Mouse (Mus musculus) hindbrain, postnatal 0 days (tissue): ENCODE data around the gene Dpagt1. TPM values are rescaled to one million over a fixed set of nuclear protein-coding genes. Genes with fewer than 3 reads are reported as not detected.
"Not testable (repeated sequence)": the region's sequence is repeated elsewhere in the genome, so short reads cannot be mapped to it uniquely, and the experiment has no call there.

Experiments used
- ATAC-seq: fragments of 200-750 bp; cut with Nextera tagmentation; 2 replicates; pipeline ENCODE4 v1.8.0; 2017; ENCODE audit warnings: mild to moderate bottlenecking, moderate TSS enrichment, moderate library complexity
- DNase-seq: peaks from one replicate; pipeline ENCODE4 v3.0.0-alpha.2; 2015; ENCODE audit warnings: low spot score
- H3K27ac ChIP-seq: fragments of 300-500 bp; sonication (generic); 2 replicates; pipeline ENCODE4 v1.5.1; 2014; ENCODE audit warnings: mild to moderate bottlenecking
- H3K27me3 ChIP-seq: fragments of 300-500 bp; sonication (generic); 2 replicates; pipeline ENCODE4 v1.6.1; 2014; ENCODE audit warnings: low read length, mixed read lengths; ENCODE audit not compliant: insufficient read depth
- H3K36me3 ChIP-seq: fragments of 300-500 bp; sonication (generic); 2 replicates; pipeline ENCODE4 v1.6.1; 2014; ENCODE audit warnings: low read length, mixed read lengths; ENCODE audit not compliant: insufficient read depth
- H3K4me1 ChIP-seq: fragments of 300-500 bp; sonication (generic); 2 replicates; pipeline ENCODE4 v1.6.1; 2014; ENCODE audit warnings: antibody characterized with exemption, low read length, mixed read lengths; ENCODE audit not compliant: insufficient read depth
- H3K4me2 ChIP-seq: fragments of 300-500 bp; sonication (generic); 2 replicates; pipeline ENCODE4 v1.6.1; 2014; ENCODE audit warnings: low read depth, mild to moderate bottlenecking, low read length, moderate library complexity, mixed read lengths
- H3K4me3 ChIP-seq: fragments of 300-500 bp; sonication (generic); 2 replicates; pipeline ENCODE4 v1.5.1; 2014; ENCODE audit warnings: low read length
- H3K9ac ChIP-seq: fragments of 300-500 bp; sonication (generic); replicated peaks from 2 replicates; pipeline ENCODE4 v1.6.1; 2014; ENCODE audit warnings: mild to moderate bottlenecking, low read length, moderate library complexity, mixed read lengths
- H3K9me3 ChIP-seq: fragments of 300-500 bp; sonication (generic); 2 replicates; pipeline ENCODE4 v1.6.1; 2016; ENCODE audit warnings: low read length, mixed read lengths
- CTCF ChIP-seq: IDR thresholded peaks from 2 replicates; pipeline ENCODE4 v1.5.1; 2016; ENCODE audit warnings: antibody characterized with exemption, control low read depth, low read depth
- WGBS: fragments of 180-500 bp; shearing (Covaris S2); extraction: QIAGEN DNeasy Blood & Tissue Kit; methylation state at CpG from one replicate; pipeline ENCODE4 v1.1.7; 2014; 5-methylcytosine and 5-hydroxymethylcytosine counted together
- polyA plus RNA-seq: library from polyadenylated mRNA; unstranded; fragments of >200 nt; fragmentation: Nextera tagmentation; extraction: Ambion mirVana; gene quantifications from 2 replicates; pipeline ENCODE4 v1.2.1, GENCODE M21; 2015
- total RNA-seq: library from RNA; depleted of rRNA; stranded (reverse); fragments of >200 nt; gene quantifications from 2 replicates; pipeline ENCODE4 v1.2.3, GENCODE M21; 2014

Dpagt1 gene
- total and polyA plus RNA-seq, 2 experiments from 2014 or later, result 24.6 to 30.9 TPM

DNA sequence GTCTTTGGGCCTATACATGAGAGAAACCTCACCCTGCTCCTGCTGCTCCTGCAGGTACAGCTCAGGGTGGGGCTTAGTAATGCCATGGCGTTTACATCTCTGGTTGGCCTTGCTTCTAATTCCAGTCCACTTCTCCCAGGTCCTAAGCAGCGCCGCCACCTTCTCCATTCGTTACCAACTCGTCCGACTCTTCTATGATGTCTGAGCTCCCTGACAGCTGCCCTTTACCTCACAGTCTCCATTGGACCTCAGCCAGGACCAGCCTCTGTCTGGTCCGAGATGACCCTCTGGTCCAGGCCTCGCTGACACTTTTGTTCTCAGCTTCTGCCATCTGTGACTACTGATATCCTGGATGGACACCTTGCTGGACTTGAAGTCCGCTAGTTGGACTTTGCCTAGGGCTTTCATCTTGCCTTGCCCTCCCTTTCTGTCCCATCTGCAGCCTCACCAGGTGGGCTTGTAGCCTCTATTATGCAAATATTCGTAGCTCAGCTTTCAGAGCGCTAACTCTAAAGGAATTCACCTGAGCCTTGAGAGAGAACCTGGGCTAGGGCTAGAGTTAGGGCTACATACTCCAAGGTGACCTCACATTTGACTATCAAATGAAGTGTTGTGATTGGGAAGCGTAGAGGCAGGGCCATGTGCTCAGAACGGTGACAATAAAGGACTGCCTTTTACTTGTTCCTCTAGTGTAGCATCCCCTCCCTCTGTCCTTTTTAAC lies 7.3 kb downstream of the Dpagt1 start:
- no peaks in the 10 kb centered on the region for H3K27me3 ChIP-seq
- H3K27ac ChIP-seq, result no peak overlapping the region
- TF ChIP-seq CTCF, result no peak
- no peaks in the 10 kb centered on the region for H3K9me3 ChIP-seq
- peaks cover 3% of the 10 kb centered on the region; the same call in 1 of the 2 replicates for H3K4me1 ChIP-seq
- no peak overlapping the region for H3K4me3 ChIP-seq
- 94% methylated on average over 13 of the region's 13 CpGs for WGBS
- H3K4me2 ChIP-seq, result no peak overlapping the region
- peaks cover 36% of the 10 kb centered on the region for H3K36me3 ChIP-seq
- no peak overlapping the region for H3K9ac ChIP-seq
- DNase-seq (no peak), ATAC-seq (no peak)

DNA sequence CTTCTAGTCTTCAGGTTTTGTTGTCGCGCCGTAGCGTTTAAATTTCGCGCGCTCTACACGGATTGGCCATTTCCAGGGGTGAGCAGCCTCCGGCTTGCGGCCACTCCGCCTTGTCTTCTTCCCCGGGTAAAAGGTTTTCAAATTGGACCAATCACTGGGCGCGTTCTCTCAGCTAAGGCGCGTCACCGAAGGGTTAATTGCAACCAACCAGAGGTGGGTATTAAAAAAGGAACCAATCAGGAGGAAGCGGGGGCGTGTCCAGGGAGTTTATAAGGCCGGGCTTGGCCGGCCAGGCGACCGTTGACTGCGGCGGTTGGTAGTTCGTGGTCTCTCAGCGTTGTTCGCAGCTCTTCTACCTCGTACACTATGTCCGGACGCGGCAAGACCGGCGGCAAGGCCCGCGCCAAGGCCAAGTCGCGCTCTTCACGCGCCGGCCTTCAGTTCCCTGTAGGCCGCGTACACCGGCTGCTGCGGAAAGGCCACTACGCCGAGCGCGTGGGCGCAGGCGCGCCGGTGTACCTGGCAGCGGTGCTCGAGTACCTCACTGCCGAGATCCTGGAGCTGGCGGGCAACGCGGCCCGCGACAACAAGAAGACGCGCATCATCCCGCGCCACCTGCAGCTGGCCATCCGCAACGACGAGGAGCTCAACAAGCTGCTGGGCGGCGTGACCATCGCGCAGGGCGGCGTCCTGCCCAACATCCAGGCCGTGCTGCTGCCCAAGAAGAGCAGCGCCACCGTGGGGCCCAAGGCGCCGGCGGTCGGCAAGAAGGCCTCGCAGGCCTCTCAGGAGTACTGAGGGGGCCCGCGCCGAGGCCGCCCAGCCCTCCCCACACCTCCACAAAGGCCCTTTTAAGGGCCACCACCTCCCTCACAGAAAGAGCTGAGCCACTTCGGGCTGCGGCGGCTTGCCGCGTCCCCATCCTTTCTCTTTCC lies 8.8 kb downstream of the Dpagt1 start, which contains the start of gene H2afx:
H2afx (plus strand) TSS at position 299 of the 935 bp plus-strand sequence.
- no peaks in the 10 kb centered on the region for H3K9me3 ChIP-seq
- H3K27me3 ChIP-seq, result no peaks in the 10 kb centered on the region
- H3K4me2 ChIP-seq, result peak within 1 kb of the TSS; percentile 90
- TF ChIP-seq CTCF, result peak; percentile 58
- H3K4me3 ChIP-seq, result peak within 1 kb of the TSS; percentile 88
- under 1% methylated on average over 83 of the region's 91 CpGs for WGBS
- H3K4me1 ChIP-seq, result peaks cover 3% of the 10 kb centered on the region; the same call in 1 of the 2 replicates
- peak within 1 kb of the TSS; percentile 82 for H3K27ac ChIP-seq
- ATAC-seq (peak; percentile 98), DNase-seq (peak; percentile 99)
- peaks cover 36% of the 10 kb centered on the region for H3K36me3 ChIP-seq
- H3K9ac ChIP-seq, result peak within 1 kb of the TSS; percentile 91

DNA sequence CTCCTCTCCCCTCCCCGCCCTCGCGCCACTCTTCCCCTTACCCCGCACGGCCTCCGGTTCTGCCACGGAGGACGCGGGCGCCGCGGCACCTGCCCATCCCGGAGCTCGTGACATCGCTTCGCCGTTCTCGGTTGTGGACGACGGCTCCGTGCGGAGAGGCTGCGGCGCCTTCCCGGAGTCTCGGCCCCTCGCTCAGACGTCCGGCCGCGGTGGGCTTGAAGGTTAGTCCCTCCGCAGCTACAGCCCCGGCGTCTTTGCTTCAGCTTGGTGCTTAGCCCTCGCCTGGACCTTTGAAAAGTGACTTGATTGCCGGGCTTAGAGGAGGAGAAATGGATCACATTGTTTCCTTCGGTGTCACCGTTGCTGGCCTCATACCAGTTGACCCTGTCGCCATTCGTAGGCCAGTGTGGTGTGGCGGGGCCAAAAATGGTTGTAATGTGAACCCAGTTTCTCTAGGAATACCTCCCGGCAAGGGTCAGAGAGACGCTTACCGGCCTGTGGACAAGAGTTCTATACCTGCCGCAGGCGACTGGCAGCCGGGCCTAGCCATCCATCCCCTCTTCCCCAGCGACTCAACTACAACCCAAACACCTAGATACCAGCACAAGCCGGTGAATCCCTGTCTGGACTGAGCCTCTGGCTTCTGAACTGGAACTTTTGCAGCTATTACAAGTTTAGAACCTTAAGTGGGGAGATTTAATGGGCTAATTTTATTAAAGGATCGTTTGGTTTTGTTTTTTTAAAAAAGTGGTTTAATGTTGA lies 9.7 kb downstream of the Dpagt1 start:
- under 1% methylated on average over 48 of the region's 50 CpGs for WGBS
- Histone ChIP-seq H3K4me2 (peak overlapping the region; percentile 90), H3K27ac (peak overlapping the region; percentile 82), H3K4me3 (peak overlapping the region; percentile 88), H3K4me1 (peaks cover 3% of the 10 kb centered on the region; the same call in 1 of the 2 replicates), H3K9ac (peak overlapping the region; percentile 91), H3K9me3 (no peaks in the 10 kb centered on the region), H3K27me3 (no peaks in the 10 kb centered on the region), H3K36me3 (peaks cover 31% of the 10 kb centered on the region)
- DNase-seq (no peak), ATAC-seq (no peak)
- no peak for TF ChIP-seq CTCF

DNA sequence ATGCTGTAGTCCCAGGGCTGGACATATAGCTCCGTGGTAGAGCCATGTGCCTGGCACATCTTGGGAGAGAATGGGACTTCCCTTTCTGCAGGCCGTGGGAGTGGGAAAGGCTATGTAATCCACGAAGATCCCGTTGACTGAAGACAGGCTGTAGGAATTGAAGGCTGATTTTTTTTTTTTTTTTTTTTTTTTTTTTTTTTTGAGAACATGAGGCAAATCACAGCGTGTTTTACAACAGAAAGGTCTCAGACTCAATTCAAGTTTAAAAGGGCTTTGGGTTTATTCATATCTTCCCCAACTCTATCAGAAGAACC lies 10.2 kb downstream of the Dpagt1 start:
- peak overlapping the region; percentile 88 for H3K4me3 ChIP-seq
- H3K27me3 ChIP-seq, result no peaks in the 10 kb centered on the region
- H3K9ac ChIP-seq, result peak overlapping the region; percentile 91
- 4% methylated on average over 5 of the region's 5 CpGs for WGBS
- peaks cover 3% of the 10 kb centered on the region; the same call in 1 of the 2 replicates for H3K4me1 ChIP-seq
- peak overlapping the region; percentile 90 for H3K4me2 ChIP-seq
- ATAC-seq (no peak), DNase-seq (no peak)
- TF ChIP-seq CTCF, result no peak
- peak overlapping the region; percentile 82 for H3K27ac ChIP-seq
- H3K9me3 ChIP-seq, result no peaks in the 10 kb centered on the region
- H3K36me3 ChIP-seq, result peaks cover 26% of the 10 kb centered on the region

DNA sequence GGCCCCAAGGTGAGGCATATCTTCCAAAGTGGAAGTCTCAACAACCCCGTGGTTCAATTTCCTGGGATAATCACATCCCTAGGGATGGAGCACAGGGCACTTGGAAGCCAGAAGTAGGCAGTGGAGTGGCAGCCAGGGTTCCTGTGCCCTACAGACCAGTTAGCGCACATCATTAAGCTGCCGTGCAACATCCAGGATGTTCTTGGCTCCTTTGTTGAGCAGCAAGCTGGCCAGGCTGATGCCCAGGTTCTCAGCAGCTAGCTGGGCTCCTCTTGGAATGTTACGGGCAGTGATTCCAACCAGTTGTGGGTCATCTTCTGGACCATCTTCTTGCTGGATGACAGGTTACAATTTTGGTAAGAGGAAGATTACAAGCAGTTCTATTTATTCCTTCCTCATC lies 10.7 kb downstream of the Dpagt1 start:
- 33% methylated on average over 4 of the region's 4 CpGs for WGBS
- H3K4me2 ChIP-seq, result peak overlapping the region; percentile 90
- H3K4me3 ChIP-seq, result peak overlapping the region; percentile 23
- not testable (repeated sequence) for H3K27ac ChIP-seq, H3K4me1 ChIP-seq, H3K9ac ChIP-seq, ATAC-seq, DNase-seq, H3K27me3 ChIP-seq, H3K9me3 ChIP-seq
- H3K36me3 ChIP-seq, result peaks cover 25% of the 10 kb centered on the region

DNA sequence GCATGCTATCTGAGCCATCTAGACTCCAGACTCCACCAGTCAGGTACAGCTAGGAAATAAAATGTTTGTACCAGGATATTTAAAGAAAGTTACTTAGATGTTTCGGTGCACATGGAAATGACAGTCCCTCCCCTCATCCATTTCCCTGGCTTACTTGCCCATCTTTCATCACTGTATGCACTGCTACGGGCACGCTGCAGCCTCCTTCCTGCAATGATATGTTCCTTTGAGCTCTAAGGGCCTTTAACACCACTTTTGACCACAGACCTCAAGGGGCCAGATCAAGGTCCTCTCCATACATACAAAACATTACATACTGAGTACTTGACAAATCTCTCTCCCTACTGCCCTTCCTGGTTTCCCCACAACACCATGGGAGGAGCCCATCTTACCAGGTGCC lies 11.1 kb downstream of the Dpagt1 start:
- Histone ChIP-seq H3K9ac (no peak overlapping the region; the same call in 1 of the 2 replicates), H3K27ac (no peak overlapping the region), H3K36me3 (peaks cover 21% of the 10 kb centered on the region), H3K4me2 (peak overlapping the region; percentile 90), H3K27me3 (no peaks in the 10 kb centered on the region), H3K9me3 (no peaks in the 10 kb centered on the region), H3K4me1 (peaks cover 3% of the 10 kb centered on the region; the same call in 1 of the 2 replicates), H3K4me3 (peak overlapping the region; percentile 23)
- 71% methylated on average over 3 of the region's 3 CpGs for WGBS
- ATAC-seq (no peak), DNase-seq (no peak)
- no peak for TF ChIP-seq CTCF
